Mouse (Mus musculus) splenic B cell, adult 2 months (primary cell): ENCODE data around the gene Uap1.

Experiments
- DNase-seq: peaks from one replicate; pipeline ENCODE4 v3.0.0-alpha.2; 2011; ENCODE audit warnings: low read depth, low spot score
- H3K27me3 ChIP-seq: 2 replicates; pipeline ENCODE4 v1.6.1; 2012; ENCODE audit warnings: mild to moderate bottlenecking, low read length, moderate library complexity, mixed read lengths; ENCODE audit not compliant: control insufficient read depth, poor library complexity, insufficient read depth, severe bottlenecking
- H3K36me3 ChIP-seq: 2 replicates; pipeline ENCODE4 v1.6.1; 2012; ENCODE audit warnings: mild to moderate bottlenecking, low read length, moderate library complexity, mixed read lengths; ENCODE audit not compliant: control insufficient read depth, poor library complexity, insufficient read depth, severe bottlenecking

The Uap1 gene

DNA sequence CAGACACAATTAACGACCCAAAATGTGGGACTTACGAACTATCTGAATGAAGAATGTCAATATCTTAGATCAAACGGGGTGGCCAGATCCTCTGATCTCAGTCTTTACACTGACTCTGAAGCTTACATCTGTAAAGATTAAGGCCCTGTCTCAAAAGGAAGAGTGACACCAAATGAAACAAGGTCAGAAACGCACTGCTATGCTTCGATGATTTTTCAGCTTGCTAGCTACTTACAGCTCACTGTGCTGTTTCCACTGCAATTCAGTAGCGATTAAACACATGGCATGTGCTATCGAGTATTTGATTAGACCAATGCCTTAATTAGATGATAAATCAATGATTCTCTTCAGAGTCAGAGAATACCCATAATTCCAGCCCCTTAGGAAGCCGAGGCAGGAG is 20.8 kb downstream of the Uap1 start:
- no peak for DNase-seq
- Histone ChIP-seq H3K36me3 (no peaks in the 10 kb centered on the region), H3K27me3 (no peaks in the 10 kb centered on the region)

DNA sequence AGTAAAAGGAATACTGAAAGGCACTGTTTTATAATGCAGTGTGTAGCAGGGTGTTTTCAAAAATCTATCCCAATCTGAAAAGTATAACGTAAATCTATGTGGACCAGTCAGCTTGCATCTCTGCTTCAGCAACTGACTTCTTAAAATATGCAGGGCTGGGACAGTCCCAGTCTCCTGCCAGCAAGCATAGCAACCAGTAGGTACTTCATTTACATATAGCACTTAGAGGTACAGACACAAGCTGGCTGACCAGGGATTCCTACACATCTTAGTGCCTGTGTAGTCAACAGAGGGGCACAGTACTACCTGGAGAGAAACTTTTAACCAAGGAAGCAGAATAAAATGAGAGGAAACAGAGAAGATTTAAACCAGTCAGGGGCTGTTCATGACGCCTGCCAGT is 22.2 kb downstream of the Uap1 start:
- no peaks in the 10 kb centered on the region for H3K36me3 ChIP-seq
- DNase-seq: peak; percentile 63
- no peaks in the 10 kb centered on the region for H3K27me3 ChIP-seq

GRCm38 (mm10) chr1:170150870-170151269 is 23.9 kb downstream of the Uap1 start:
- DNase-seq: no peak
- H3K27me3 ChIP-seq: no peaks in the 10 kb centered on the region
- no peaks in the 10 kb centered on the region; the same call in 1 of the 2 replicates for H3K36me3 ChIP-seq

- Histone ChIP-seq H3K36me3 (no peaks in the 10 kb centered on the region; the same call in none of the 2 replicates), H3K27me3 (no peaks in the 10 kb centered on the region)
- peak; percentile 34 for DNase-seq
Measured at GRCm38 (mm10) chr1:170149756-170150155, 25.0 kb downstream of the Uap1 start.

GRCm38 (mm10) chr1:170148536-170148935 is 26.2 kb downstream of the Uap1 start:
- Histone ChIP-seq H3K27me3 (no peaks in the 10 kb centered on the region), H3K36me3 (no peaks in the 10 kb centered on the region; the same call in none of the 2 replicates)
- no peak for DNase-seq

GRCm38 (mm10) chr1:170147651-170148448 is 26.9 kb downstream of the Uap1 start:
- H3K36me3 ChIP-seq: peaks cover 2% of the 10 kb centered on the region
- DNase-seq: peak; percentile 72

GRCm38 (mm10) chr1:170145606-170146005 is 29.2 kb downstream of the Uap1 start:
- no peak for DNase-seq

More at GRCm38 (mm10) chr1:170147651-170148448, 26.9 kb downstream of the Uap1 start:
- no peaks in the 10 kb centered on the region for H3K27me3 ChIP-seq

DNA sequence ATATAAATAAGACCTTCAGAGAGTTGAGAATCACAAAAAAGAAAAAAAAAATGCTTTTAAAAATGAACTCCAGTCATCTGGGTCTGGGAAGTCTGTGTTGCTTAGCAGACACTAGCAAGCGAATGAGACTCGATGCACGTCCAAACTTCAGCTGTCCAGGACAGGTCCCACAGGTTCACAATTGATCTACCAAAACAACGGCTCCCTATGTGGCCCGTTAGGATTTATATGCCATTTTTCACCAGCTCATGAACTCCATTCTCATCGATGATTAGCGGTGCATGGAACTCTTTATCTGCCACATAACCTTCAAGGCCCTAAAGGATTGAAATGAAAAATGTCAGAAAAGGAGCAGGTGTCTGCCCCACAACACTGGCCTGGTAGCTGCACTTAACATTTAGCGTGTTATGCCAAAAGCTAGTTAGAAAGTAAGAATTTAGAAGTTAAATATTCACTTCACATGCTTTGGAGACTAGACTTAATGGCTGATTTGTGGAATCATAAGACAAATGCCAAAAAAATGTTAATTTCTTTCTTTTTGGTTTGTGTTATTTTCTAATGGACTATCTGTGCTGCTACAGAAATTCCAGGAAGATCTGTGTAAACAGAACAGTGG is 32.4 kb downstream of the Uap1 start:
- no peaks in the 10 kb centered on the region for H3K27me3 ChIP-seq
- DNase-seq: no peak

More at GRCm38 (mm10) chr1:170145606-170146005, 29.2 kb downstream of the Uap1 start:
- H3K27me3 ChIP-seq: no peaks in the 10 kb centered on the region
- H3K36me3 ChIP-seq: peaks cover 2% of the 10 kb centered on the region

DNA sequence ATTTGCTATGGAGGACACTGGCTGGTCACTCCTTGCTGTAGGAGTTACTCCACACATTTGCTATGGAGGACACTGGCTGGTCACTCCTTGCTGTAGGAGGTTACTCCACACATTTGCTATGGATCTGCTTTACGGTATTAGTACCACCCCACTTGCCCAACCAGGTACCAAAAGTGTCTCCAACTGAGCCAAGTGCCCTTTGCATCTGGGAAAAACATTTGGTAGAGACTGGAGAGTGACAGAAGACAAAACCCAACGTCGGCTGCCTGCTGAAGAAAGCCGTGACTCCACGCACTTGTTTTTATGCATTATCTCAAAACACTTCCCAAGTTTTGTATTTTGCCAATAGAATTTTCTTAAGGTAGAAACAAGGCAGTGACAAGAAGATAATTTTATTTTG is 33.1 kb downstream of the Uap1 start:
- Histone ChIP-seq H3K36me3 (peaks cover 2% of the 10 kb centered on the region), H3K27me3 (no peaks in the 10 kb centered on the region)
- DNase-seq: no peak

More for the DNA sequence above, 32.4 kb downstream of the Uap1 start:
- peaks cover 2% of the 10 kb centered on the region for H3K36me3 ChIP-seq

- Histone ChIP-seq H3K36me3 (no peaks in the 10 kb centered on the region), H3K27me3 (no peaks in the 10 kb centered on the region)
- DNase-seq: peak; percentile 80
Measured at GRCm38 (mm10) chr1:170136351-170137009, 38.3 kb downstream of the Uap1 start.

- Histone ChIP-seq H3K27me3 (no peaks in the 10 kb centered on the region), H3K36me3 (no peaks in the 10 kb centered on the region)
- DNase-seq: no peak
Measured at GRCm38 (mm10) chr1:170134264-170134663, 40.5 kb downstream of the Uap1 start.

GRCm38 (mm10) chr1:170130962-170131361 is 43.8 kb downstream of the Uap1 start:
- no peak for DNase-seq
- Histone ChIP-seq H3K36me3 (no peaks in the 10 kb centered on the region), H3K27me3 (no peaks in the 10 kb centered on the region)

- Histone ChIP-seq H3K36me3 (no peaks in the 10 kb centered on the region), H3K27me3 (no peaks in the 10 kb centered on the region)
- DNase-seq: no peak
Measured at GRCm38 (mm10) chr1:170124644-170125043, 50.1 kb downstream of the Uap1 start.

DNA sequence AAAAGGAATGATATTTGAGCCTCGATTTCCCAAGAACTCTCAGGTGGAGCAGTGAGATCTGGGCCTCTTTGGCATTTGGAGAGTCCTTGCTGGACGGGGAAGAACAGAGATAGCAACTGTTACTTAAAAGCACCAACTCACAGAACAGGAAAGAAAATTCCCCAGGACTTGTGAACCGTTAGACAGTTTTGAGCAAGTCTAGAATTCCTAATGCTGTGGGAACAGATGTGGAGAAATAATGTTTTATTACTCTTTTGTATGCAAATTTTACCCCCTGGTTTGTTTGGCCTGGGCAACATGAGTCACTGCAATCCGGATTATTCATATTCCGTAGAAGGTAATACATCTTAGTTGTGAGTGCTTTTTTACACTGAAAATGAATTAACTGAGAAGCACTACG is 61.1 kb downstream of the Uap1 start:
- no peak for DNase-seq
- no peaks in the 10 kb centered on the region for H3K36me3 ChIP-seq
- H3K27me3 ChIP-seq: no peaks in the 10 kb centered on the region

- no peak for DNase-seq
- H3K36me3 ChIP-seq: no peaks in the 10 kb centered on the region
- no peaks in the 10 kb centered on the region for H3K27me3 ChIP-seq
Measured at GRCm38 (mm10) chr1:170112261-170112660, 62.5 kb downstream of the Uap1 start.
